Mouse (Mus musculus) myocyte (in vitro differentiated cells): ENCODE data around the gene Itpr3.

Experiments
- CEBPB ChIP-seq: IDR thresholded peaks from 2 replicates; pipeline ENCODE4 v1.6.1; 2011; ENCODE audit warnings: mild to moderate bottlenecking, moderate library complexity; ENCODE audit not compliant: poor library complexity, insufficient read depth, severe bottlenecking
- POLR2A ChIP-seq: IDR thresholded peaks from one replicate; pipeline ENCODE4 v1.6.1; 2011; ENCODE audit warnings: low read depth, mild to moderate bottlenecking, control low read depth, moderate library complexity; ENCODE audit not compliant: insufficient read length
- REST ChIP-seq: IDR thresholded peaks from one replicate; pipeline ENCODE4 v1.6.1; 2011; ENCODE audit warnings: mild to moderate bottlenecking, control low read depth, moderate library complexity; ENCODE audit not compliant: insufficient read depth, insufficient read length
- SRF ChIP-seq: IDR thresholded peaks from one replicate; pipeline ENCODE4 v1.6.1; 2011; ENCODE audit warnings: low read depth; ENCODE audit not compliant: control insufficient read depth, insufficient read length
- TCF12 ChIP-seq: IDR thresholded peaks from one replicate; pipeline ENCODE4 v1.6.1; 2011; ENCODE audit warnings: mild to moderate bottlenecking, control low read depth; ENCODE audit not compliant: poor library complexity, insufficient read depth, severe bottlenecking
- USF1 ChIP-seq: IDR thresholded peaks from one replicate; pipeline ENCODE4 v1.6.1; 2011; ENCODE audit warnings: low read depth, mild to moderate bottlenecking, control low read depth, moderate library complexity

GRCm38 (mm10) chr17:27144152-27144551 lies 87.0 kb downstream of the Itpr3 start:
- TF ChIP-seq CEBPB (no peak), TCF12 (no peak), POLR2A (no peak), REST (no peak), USF1 (no peak), SRF (no peak)
